Mouse (Mus musculus) C2C12 (cell line): ENCODE measurements around the gene Cdc20.

Experiments
- CEBPB ChIP-seq: IDR thresholded peaks from one replicate; pipeline ENCODE4 v1.6.1; 2011; ENCODE audit warnings: low read depth, mild to moderate bottlenecking, control low read depth, moderate library complexity
- CTCF ChIP-seq: IDR thresholded peaks from one replicate; pipeline ENCODE4 v1.5.1; 2011; ENCODE audit not compliant: control insufficient read depth, insufficient read depth, insufficient read length
- MAX ChIP-seq: IDR thresholded peaks from one replicate; pipeline ENCODE4 v1.6.1; 2011; ENCODE audit warnings: mild to moderate bottlenecking, control low read depth
- MYOD1 ChIP-seq: IDR thresholded peaks from one replicate; pipeline ENCODE4 v1.6.1; 2011; ENCODE audit warnings: low read depth; ENCODE audit not compliant: control insufficient read depth, insufficient read length
- MYOG ChIP-seq: IDR thresholded peaks from one replicate; pipeline ENCODE4 v1.6.1; 2011; ENCODE audit not compliant: control insufficient read depth, insufficient read length; ENCODE audit errors: extremely low read depth
- USF1 ChIP-seq: IDR thresholded peaks from one replicate; pipeline ENCODE4 v1.6.1; 2011; ENCODE audit warnings: low read depth, mild to moderate bottlenecking, control low read depth, moderate library complexity

- TF ChIP-seq CEBPB (no peak), CTCF (no peak), MYOD1 (no peak), MAX (no peak), MYOG (no peak), USF1 (no peak)
Measured at GRCm38 (mm10) chr4:118472687-118473086, 35.5 kb upstream of the Cdc20 start.
